Mouse (Mus musculus): ENCODE results near the gene Sema4f. TPM values are rescaled to one million over a fixed set of nuclear protein-coding genes. Genes with fewer than 3 reads are reported as not detected.

Gene Sema4f
- total and polyA plus RNA-seq, 2 experiments from 2014 or later: not detected

DNA sequence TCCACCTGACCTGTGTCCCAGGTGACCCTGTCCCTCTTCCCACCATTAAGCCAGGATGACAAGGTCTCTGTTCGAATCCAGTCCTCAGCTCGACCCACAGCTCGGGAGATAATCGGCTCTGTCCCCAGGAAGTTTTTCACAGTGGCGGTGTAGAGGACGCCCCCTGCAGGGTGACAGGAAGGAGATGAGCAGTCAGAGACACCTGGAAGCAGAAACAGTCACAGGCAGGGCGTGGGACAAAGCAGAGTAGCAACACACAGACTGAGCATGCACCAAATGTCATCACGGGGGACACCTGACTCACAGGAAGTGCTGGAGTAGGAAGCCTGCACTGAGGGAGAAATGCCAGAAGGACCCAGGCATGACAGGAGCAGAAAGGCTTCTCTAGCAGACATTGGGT is 20.0 kb downstream of the Sema4f start:
- H3K27ac ChIP-seq (ENCODE audit: low read depth): no peak overlapping the region
- 0 out of 2 replicates have a peak, but pooled peaks cover 2% of the 10 kb centered on the region for H3K27me3 ChIP-seq (ENCODE audit: control insufficient read depth, insufficient read depth, low read length)
- no peak overlapping the region for H3K4me3 ChIP-seq (ENCODE audit: low read depth, low read length)
- no peak for ATAC-seq (ENCODE audit: insufficient read depth, low read depth)
- no peaks in the 10 kb centered on the region for H3K36me3 ChIP-seq (replicated peaks; ENCODE audit: control insufficient read depth, insufficient read depth, low read length)
- WGBS: 47% methylated on average over 8 of the region's 8 CpGs
- H3K9me3 ChIP-seq (replicated peaks; ENCODE audit: control insufficient read depth, low read length): no peaks in the 10 kb centered on the region
- H3K9ac ChIP-seq (replicated peaks; ENCODE audit: low read depth, low read length): no peak overlapping the region
- H3K4me2 ChIP-seq (ENCODE audit: low read depth, low read length): no peak overlapping the region
- no peaks in the 10 kb centered on the region for H3K4me1 ChIP-seq (ENCODE audit: control insufficient read depth, insufficient read depth)
- TF ChIP-seq EP300 (IDR thresholded peaks at IDR 0.05; ENCODE audit: low read depth) (no peak), CTCF (IDR thresholded peaks at IDR 0.05; ENCODE audit: low read depth) (no peak)
- DNase-seq (ENCODE audit: low spot score): no peak

GRCm38 (mm10) chr6:82918371-82918770 is 21.2 kb downstream of the Sema4f start:
- Histone ChIP-seq H3K4me1 (ENCODE audit: control insufficient read depth, insufficient read depth) (0 out of 2 replicates have a peak, but pooled peaks cover 2% of the 10 kb centered on the region), H3K9ac (replicated peaks; ENCODE audit: low read depth, low read length) (no peak overlapping the region), H3K27ac (ENCODE audit: low read depth) (no peak overlapping the region), H3K4me3 (ENCODE audit: low read depth, low read length) (no peak overlapping the region), H3K36me3 (replicated peaks; ENCODE audit: control insufficient read depth, insufficient read depth, low read length) (no peaks in the 10 kb centered on the region), H3K4me2 (ENCODE audit: low read depth, low read length) (no peak overlapping the region), H3K27me3 (ENCODE audit: control insufficient read depth, insufficient read depth, low read length) (0 out of 2 replicates have a peak, but pooled peaks cover 2% of the 10 kb centered on the region), H3K9me3 (replicated peaks; ENCODE audit: control insufficient read depth, low read length) (no peaks in the 10 kb centered on the region)
- no peak for ATAC-seq (ENCODE audit: insufficient read depth, low read depth)
- TF ChIP-seq EP300 (IDR thresholded peaks at IDR 0.05; ENCODE audit: low read depth) (no peak), CTCF (IDR thresholded peaks at IDR 0.05; ENCODE audit: low read depth) (no peak)
- 72% methylated on average over 14 of the region's 14 CpGs for WGBS
- DNase-seq (ENCODE audit: low spot score): no peak

DNA sequence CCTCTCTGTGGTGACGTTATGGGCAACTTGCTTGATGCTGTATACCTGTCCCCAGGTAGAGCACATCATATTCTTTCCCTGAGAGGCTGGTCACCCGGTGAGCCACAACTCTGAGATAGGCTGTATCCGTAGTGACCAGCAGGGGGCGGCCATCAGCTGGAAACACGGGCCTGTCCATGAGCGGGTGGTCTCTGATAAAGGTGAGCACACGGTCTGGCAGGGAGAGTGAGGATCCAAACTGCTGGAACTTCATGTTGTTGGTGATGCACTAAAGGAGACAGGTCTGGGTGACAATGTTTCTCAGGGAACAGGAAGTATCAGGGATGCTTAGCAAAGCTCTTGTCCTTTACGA is 21.8 kb downstream of the Sema4f start:
- H3K9me3 ChIP-seq (replicated peaks; ENCODE audit: control insufficient read depth, low read length): no peaks in the 10 kb centered on the region
- 0 out of 2 replicates have a peak, but pooled peaks have one; percentile 19 for ATAC-seq (ENCODE audit: insufficient read depth, low read depth)
- H3K36me3 ChIP-seq (replicated peaks; ENCODE audit: control insufficient read depth, insufficient read depth, low read length): no peaks in the 10 kb centered on the region
- TF ChIP-seq EP300 (IDR thresholded peaks at IDR 0.05; ENCODE audit: low read depth) (no peak), CTCF (IDR thresholded peaks at IDR 0.05; ENCODE audit: low read depth) (peak; percentile 67)
- H3K4me3 ChIP-seq (ENCODE audit: low read depth, low read length): no peak overlapping the region
- 0 out of 2 replicates have a peak, but pooled peaks cover 6% of the 10 kb centered on the region for H3K4me1 ChIP-seq (ENCODE audit: control insufficient read depth, insufficient read depth)
- no peak for DNase-seq (ENCODE audit: low spot score)
- WGBS: 14% methylated on average over 8 of the region's 8 CpGs
- no peak overlapping the region for H3K9ac ChIP-seq (replicated peaks; ENCODE audit: low read depth, low read length)
- H3K27me3 ChIP-seq (ENCODE audit: control insufficient read depth, insufficient read depth, low read length): 0 out of 2 replicates have a peak, but pooled peaks cover 2% of the 10 kb centered on the region
- H3K27ac ChIP-seq (ENCODE audit: low read depth): no peak overlapping the region
- H3K4me2 ChIP-seq (ENCODE audit: low read depth, low read length): no peak overlapping the region

DNA sequence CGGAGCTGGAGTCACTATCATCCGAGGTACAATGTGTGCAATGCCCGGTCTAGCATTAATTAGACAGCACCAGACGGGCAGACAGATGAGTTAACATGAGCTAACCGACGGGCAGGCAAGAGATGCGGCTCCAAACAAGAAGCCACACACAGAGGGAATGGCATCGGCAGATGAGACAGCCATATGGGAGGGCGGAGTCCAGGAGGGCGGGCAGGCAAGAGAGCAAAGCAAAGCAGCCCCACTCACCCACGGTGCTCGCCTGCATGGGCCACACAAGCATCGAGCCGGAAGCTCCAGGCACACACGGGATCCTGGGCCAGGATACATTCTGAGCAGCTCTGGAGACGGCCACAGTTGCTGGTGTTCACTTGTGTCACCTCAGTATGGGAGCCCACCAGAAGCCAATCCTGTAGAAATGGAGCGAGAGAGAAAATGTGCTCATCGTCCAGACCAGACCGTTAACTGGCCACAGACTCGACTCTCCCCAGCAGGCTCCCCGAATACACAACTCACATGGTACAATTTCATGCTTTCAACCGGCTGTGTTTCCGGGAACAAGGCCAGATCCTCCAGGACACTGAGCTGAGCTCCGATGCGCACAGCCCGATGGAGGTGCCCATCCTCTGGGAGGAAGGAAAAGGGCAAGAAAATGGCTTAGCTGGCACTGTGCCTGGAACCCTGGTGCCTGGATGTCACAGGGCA is 22.3 kb downstream of the Sema4f start:
- Histone ChIP-seq H3K27ac (ENCODE audit: low read depth) (no peak overlapping the region), H3K9ac (replicated peaks; ENCODE audit: low read depth, low read length) (no peak overlapping the region), H3K4me1 (ENCODE audit: control insufficient read depth, insufficient read depth) (0 out of 2 replicates have a peak, but pooled peaks cover 6% of the 10 kb centered on the region), H3K36me3 (replicated peaks; ENCODE audit: control insufficient read depth, insufficient read depth, low read length) (no peaks in the 10 kb centered on the region), H3K9me3 (replicated peaks; ENCODE audit: control insufficient read depth, low read length) (no peaks in the 10 kb centered on the region), H3K27me3 (ENCODE audit: control insufficient read depth, insufficient read depth, low read length) (0 out of 2 replicates have a peak, but pooled peaks cover 2% of the 10 kb centered on the region), H3K4me2 (ENCODE audit: low read depth, low read length) (no peak overlapping the region), H3K4me3 (ENCODE audit: low read depth, low read length) (no peak overlapping the region)
- WGBS: 63% methylated on average over 26 of the region's 26 CpGs
- no peak for TF ChIP-seq EP300 (IDR thresholded peaks at IDR 0.05; ENCODE audit: low read depth)
- no peak for TF ChIP-seq CTCF (IDR thresholded peaks at IDR 0.05; ENCODE audit: low read depth)
- no peak for DNase-seq (ENCODE audit: low spot score)
- ATAC-seq (ENCODE audit: insufficient read depth, low read depth): 0 out of 2 replicates have a peak, but pooled peaks have one; percentile 4

DNA sequence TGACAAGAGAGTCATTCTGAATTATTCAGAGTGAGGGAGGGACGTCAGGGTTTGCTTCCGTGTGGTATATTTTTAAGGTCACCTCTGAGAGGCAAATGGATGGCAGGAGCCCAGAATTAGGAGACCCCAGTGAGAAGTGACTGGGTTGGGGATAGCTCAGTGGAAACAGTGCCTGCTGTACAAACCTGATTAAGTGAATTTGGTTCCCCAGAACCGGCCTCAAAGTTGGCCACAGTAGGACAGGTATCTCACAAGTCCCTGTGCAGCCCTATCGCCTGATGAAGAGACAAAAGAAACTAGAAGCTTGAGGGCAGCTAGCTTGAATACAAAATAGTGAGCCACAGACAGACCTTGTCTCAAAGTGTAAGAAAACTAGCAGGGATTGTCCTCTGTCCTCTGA is 23.1 kb downstream of the Sema4f start:
- Histone ChIP-seq H3K4me2 (ENCODE audit: low read depth, low read length) (no peak overlapping the region), H3K4me3 (ENCODE audit: low read depth, low read length) (no peak overlapping the region), H3K36me3 (replicated peaks; ENCODE audit: control insufficient read depth, insufficient read depth, low read length) (no peaks in the 10 kb centered on the region), H3K9me3 (replicated peaks; ENCODE audit: control insufficient read depth, low read length) (no peaks in the 10 kb centered on the region), H3K27me3 (ENCODE audit: control insufficient read depth, insufficient read depth, low read length) (0 out of 2 replicates have a peak, but pooled peaks cover 2% of the 10 kb centered on the region), H3K27ac (ENCODE audit: low read depth) (no peak overlapping the region), H3K9ac (replicated peaks; ENCODE audit: low read depth, low read length) (no peak overlapping the region), H3K4me1 (ENCODE audit: control insufficient read depth, insufficient read depth) (0 out of 2 replicates have a peak, but pooled peaks cover 6% of the 10 kb centered on the region)
- ATAC-seq (ENCODE audit: insufficient read depth, low read depth) (no peak), DNase-seq (ENCODE audit: low spot score) (no peak)
- 70% methylated on average over 4 of the region's 4 CpGs for WGBS
- no peak for TF ChIP-seq CTCF (IDR thresholded peaks at IDR 0.05; ENCODE audit: low read depth)
- no peak for TF ChIP-seq EP300 (IDR thresholded peaks at IDR 0.05; ENCODE audit: low read depth)

Data from heart, postnatal 0 days (tissue).